Mouse (Mus musculus): Measurements from ENCODE around the gene Ppcdc. TPM values are rescaled to one million over a fixed set of nuclear protein-coding genes. Genes with fewer than 3 reads are reported as not detected.

The Ppcdc gene
- polyA plus RNA-seq, 1 experiment from 2014 or later = 21.9 TPM

DNA sequence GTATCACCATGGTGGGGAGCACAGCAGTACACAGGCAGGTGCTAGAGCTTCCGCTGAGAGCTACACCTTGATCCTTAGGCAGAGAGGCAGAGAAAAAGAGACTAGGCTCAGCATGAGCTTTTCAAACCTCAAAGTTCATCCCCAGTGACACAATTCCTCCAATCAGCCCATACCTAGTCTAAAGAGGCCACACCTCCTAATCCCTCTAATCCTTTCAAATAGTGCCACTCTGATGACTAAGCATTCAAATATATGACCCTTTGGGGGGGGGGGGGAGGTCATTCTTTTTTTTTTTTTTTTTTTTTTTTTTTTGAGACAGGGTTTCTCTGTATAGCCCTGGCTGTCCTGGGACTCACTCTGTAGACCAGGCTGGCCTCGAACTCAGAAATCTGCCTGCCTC, 41.2 kb downstream of the Ppcdc start:
- H3K27me3 ChIP-seq (ENCODE audit: control insufficient read depth, insufficient read depth, low read length) = no peaks in the 10 kb centered on the region
- no peak for ATAC-seq (ENCODE audit: low FRiP score)
- H3K27ac ChIP-seq = no peak overlapping the region
- no peak overlapping the region for H3K4me2 ChIP-seq (replicated peaks)
- no peaks in the 10 kb centered on the region for H3K36me3 ChIP-seq (replicated peaks; ENCODE audit: control insufficient read depth, insufficient read depth)
- no peak overlapping the region for H3K4me3 ChIP-seq (replicated peaks; ENCODE audit: low read length)
- 94% methylated on average over 2 of the region's 2 CpGs for WGBS
- H3K9ac ChIP-seq = no peak overlapping the region
- DNase-seq (ENCODE audit: low spot score) = no peak
- H3K9me3 ChIP-seq (ENCODE audit: control insufficient read depth, low read length) = peaks cover 25% of the 10 kb centered on the region; the same call in 1 of the 2 replicates
- H3K4me1 ChIP-seq (replicated peaks; ENCODE audit: control insufficient read depth, insufficient read depth, low read length) = no peaks in the 10 kb centered on the region

DNA sequence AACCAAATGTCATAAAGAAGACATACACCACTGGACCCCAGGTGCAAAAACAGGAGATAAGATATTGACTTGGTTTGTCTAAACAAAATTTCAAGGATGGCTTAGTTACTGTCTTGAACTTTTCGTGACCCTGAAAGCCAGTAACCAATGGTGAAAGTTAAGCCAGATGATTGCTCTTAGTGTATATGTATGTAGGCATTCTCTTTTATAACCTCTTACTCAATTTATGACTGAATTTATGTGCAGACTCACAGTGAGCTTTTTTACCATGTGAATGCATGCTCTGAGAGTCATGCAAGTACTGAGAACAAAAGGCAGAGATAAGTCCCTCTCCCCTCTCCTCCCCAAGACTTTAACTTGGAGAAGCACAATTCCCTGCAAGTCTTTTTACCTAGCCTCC, 47.0 kb downstream of the Ppcdc start:
- WGBS = 91% methylated on average over 1 of the region's 1 CpGs
- no peak for ATAC-seq (ENCODE audit: low FRiP score)

GRCm38 (mm10) chr9:57390869-57391268, 49.1 kb downstream of the Ppcdc start:
- H3K4me3 ChIP-seq (replicated peaks; ENCODE audit: low read length) = no peak overlapping the region
- H3K27me3 ChIP-seq (ENCODE audit: control insufficient read depth, insufficient read depth, low read length) = no peaks in the 10 kb centered on the region
- no peak for DNase-seq (ENCODE audit: low spot score)
- no peak overlapping the region for H3K27ac ChIP-seq
- no peak overlapping the region for H3K4me2 ChIP-seq (replicated peaks)
- no peak overlapping the region for H3K9ac ChIP-seq
- H3K9me3 ChIP-seq (ENCODE audit: control insufficient read depth, low read length) = no peaks in the 10 kb centered on the region
- no peaks in the 10 kb centered on the region for H3K4me1 ChIP-seq (replicated peaks; ENCODE audit: control insufficient read depth, insufficient read depth, low read length)
- H3K36me3 ChIP-seq (replicated peaks; ENCODE audit: control insufficient read depth, insufficient read depth) = no peaks in the 10 kb centered on the region
- 84% methylated on average over 3 of the region's 3 CpGs for WGBS
- no peak for ATAC-seq (ENCODE audit: low FRiP score)

More for the DNA sequence above, 47.0 kb downstream of the Ppcdc start:
- no peaks in the 10 kb centered on the region for H3K27me3 ChIP-seq (ENCODE audit: control insufficient read depth, insufficient read depth, low read length)
- no peak overlapping the region for H3K9ac ChIP-seq
- DNase-seq (ENCODE audit: low spot score) = no peak
- H3K4me3 ChIP-seq (replicated peaks; ENCODE audit: low read length) = no peak overlapping the region
- H3K36me3 ChIP-seq (replicated peaks; ENCODE audit: control insufficient read depth, insufficient read depth) = no peaks in the 10 kb centered on the region
- H3K4me2 ChIP-seq (replicated peaks) = no peak overlapping the region
- H3K4me1 ChIP-seq (replicated peaks; ENCODE audit: control insufficient read depth, insufficient read depth, low read length) = no peaks in the 10 kb centered on the region
- H3K27ac ChIP-seq = no peak overlapping the region
- no peaks in the 10 kb centered on the region for H3K9me3 ChIP-seq (ENCODE audit: control insufficient read depth, low read length)

DNA sequence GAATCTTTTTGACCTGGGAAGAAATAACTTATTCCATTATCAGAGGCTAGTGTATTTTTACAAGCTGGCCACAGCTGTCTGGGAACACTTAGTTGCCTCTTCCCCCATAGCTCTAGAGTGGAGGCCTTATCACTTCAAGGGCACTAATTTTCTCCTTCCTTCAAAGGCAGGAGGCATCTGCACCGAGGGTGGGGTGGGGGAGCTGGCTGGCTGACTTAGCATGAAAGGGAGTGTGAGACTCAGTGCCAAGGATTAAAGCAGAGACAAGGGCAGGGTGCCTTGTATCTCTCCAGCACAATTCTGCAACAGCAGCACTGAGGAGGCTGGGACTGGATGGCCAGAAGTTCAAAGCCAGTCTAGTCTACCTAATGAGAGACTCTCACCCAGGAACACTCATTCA, 50.8 kb downstream of the Ppcdc start:
- H3K4me1 ChIP-seq (replicated peaks; ENCODE audit: control insufficient read depth, insufficient read depth, low read length) = no peaks in the 10 kb centered on the region
- DNase-seq (ENCODE audit: low spot score) (no peak), ATAC-seq (ENCODE audit: low FRiP score) (no peak)
- WGBS = 30% methylated on average over 1 of the region's 1 CpGs
- H3K4me2 ChIP-seq (replicated peaks) = no peak overlapping the region
- no peaks in the 10 kb centered on the region for H3K27me3 ChIP-seq (ENCODE audit: control insufficient read depth, insufficient read depth, low read length)
- H3K9me3 ChIP-seq (ENCODE audit: control insufficient read depth, low read length) = no peaks in the 10 kb centered on the region
- H3K36me3 ChIP-seq (replicated peaks; ENCODE audit: control insufficient read depth, insufficient read depth) = no peaks in the 10 kb centered on the region
- H3K27ac ChIP-seq = no peak overlapping the region
- H3K9ac ChIP-seq = no peak overlapping the region
- no peak overlapping the region for H3K4me3 ChIP-seq (replicated peaks; ENCODE audit: low read length)

- DNase-seq (ENCODE audit: low spot score) = no peak
- H3K4me3 ChIP-seq (replicated peaks; ENCODE audit: low read length) = no peak overlapping the region
- H3K9me3 ChIP-seq (ENCODE audit: control insufficient read depth, low read length) = no peaks in the 10 kb centered on the region
- no peak overlapping the region for H3K9ac ChIP-seq
- H3K4me2 ChIP-seq (replicated peaks) = no peak overlapping the region
- no peak overlapping the region for H3K27ac ChIP-seq
- no peaks in the 10 kb centered on the region for H3K27me3 ChIP-seq (ENCODE audit: control insufficient read depth, insufficient read depth, low read length)
- H3K36me3 ChIP-seq (replicated peaks; ENCODE audit: control insufficient read depth, insufficient read depth) = no peaks in the 10 kb centered on the region
- ATAC-seq (ENCODE audit: low FRiP score) = no peak
- no peaks in the 10 kb centered on the region for H3K4me1 ChIP-seq (replicated peaks; ENCODE audit: control insufficient read depth, insufficient read depth, low read length)
- WGBS = 76% methylated on average over 4 of the region's 4 CpGs
These were observed 53.0 kb downstream of the Ppcdc start for GRCm38 (mm10) chr9:57386926-57387325.

- no peak overlapping the region for H3K27ac ChIP-seq
- no peak overlapping the region for H3K4me3 ChIP-seq (replicated peaks; ENCODE audit: low read length)
- ATAC-seq (ENCODE audit: low FRiP score) (no peak), DNase-seq (ENCODE audit: low spot score) (no peak)
- H3K4me1 ChIP-seq (replicated peaks; ENCODE audit: control insufficient read depth, insufficient read depth, low read length) = no peaks in the 10 kb centered on the region
- no peaks in the 10 kb centered on the region for H3K36me3 ChIP-seq (replicated peaks; ENCODE audit: control insufficient read depth, insufficient read depth)
- no peaks in the 10 kb centered on the region for H3K9me3 ChIP-seq (ENCODE audit: control insufficient read depth, low read length)
- H3K4me2 ChIP-seq (replicated peaks) = no peak overlapping the region
- 81% methylated on average over 2 of the region's 2 CpGs for WGBS
- no peak overlapping the region for H3K9ac ChIP-seq
- H3K27me3 ChIP-seq (ENCODE audit: control insufficient read depth, insufficient read depth, low read length) = no peaks in the 10 kb centered on the region
These were observed 55.3 kb downstream of the Ppcdc start for GRCm38 (mm10) chr9:57384621-57385020.

DNA sequence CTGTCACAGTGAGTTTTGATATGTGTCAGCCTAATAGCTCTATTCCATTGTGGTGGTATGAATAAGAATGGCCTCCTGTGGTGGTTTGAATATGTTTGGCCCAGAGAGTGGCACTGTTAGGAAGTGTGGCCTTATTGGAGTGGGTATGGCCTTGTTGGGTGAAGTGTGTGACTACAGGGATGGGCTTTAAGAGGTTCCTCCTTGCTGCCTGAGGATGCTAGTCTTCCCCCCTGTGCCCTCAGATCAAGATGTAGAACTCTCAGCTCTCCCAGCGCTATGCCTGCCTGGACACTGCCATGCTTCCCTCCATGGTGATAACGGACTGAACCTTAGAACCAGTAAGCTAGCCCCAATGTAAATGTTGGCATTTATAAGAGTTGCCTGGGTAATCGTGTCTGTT, 78.9 kb downstream of the Ppcdc start:
- DNase-seq (ENCODE audit: low spot score) (no peak), ATAC-seq (ENCODE audit: low FRiP score) (no peak)
- Histone ChIP-seq H3K27me3 (ENCODE audit: control insufficient read depth, insufficient read depth, low read length) (no peaks in the 10 kb centered on the region), H3K9ac (no peak overlapping the region), H3K36me3 (replicated peaks; ENCODE audit: control insufficient read depth, insufficient read depth) (no peaks in the 10 kb centered on the region), H3K9me3 (ENCODE audit: control insufficient read depth, low read length) (no peaks in the 10 kb centered on the region), H3K4me3 (replicated peaks; ENCODE audit: low read length) (no peak overlapping the region), H3K4me1 (replicated peaks; ENCODE audit: control insufficient read depth, insufficient read depth, low read length) (no peaks in the 10 kb centered on the region), H3K27ac (no peak overlapping the region), H3K4me2 (replicated peaks) (no peak overlapping the region)
- WGBS = 95% methylated on average over 3 of the region's 3 CpGs

DNA sequence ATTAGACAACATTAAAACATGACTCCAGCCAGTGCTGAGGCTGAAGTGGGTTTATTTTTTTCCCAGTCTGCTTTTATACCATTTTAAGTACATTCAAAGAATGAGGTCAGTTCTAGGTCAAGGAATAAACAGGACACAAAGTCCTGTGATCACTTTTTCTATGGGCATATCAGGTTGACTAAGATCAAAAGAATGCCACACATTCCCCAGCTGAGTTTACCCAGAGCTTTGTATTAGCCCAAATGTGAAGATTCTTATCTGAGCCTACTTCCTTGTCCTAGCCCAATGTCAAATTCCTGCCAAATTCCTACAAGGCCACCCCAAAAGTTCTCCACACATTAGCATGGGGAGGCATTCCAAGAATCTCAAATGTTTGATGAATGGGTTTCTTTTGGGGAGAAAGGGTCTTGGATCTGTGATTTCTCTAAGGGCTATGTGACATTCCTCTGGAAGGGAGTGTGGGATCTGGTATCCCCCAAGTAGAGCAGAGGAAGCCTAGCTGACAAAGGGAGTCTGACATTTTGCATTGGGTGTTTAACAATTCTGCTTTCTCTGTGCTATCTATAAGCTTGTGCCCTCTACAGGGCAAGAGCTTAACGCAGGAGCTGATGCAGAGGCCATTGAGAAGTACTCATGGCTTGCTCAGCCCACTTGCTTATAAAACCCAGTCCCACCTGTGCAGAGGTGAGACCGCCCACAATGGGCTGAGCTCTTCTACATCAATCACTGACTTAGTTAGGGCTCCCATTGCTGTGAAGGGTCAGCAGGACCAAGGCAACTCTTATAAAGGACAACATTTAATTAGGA, 85.3 kb downstream of the Ppcdc start:
- Histone ChIP-seq H3K4me1 (replicated peaks; ENCODE audit: control insufficient read depth, insufficient read depth, low read length) (no peaks in the 10 kb centered on the region), H3K9me3 (ENCODE audit: control insufficient read depth, low read length) (no peaks in the 10 kb centered on the region), H3K27ac (no peak overlapping the region), H3K4me2 (replicated peaks) (no peak overlapping the region), H3K9ac (no peak overlapping the region), H3K4me3 (replicated peaks; ENCODE audit: low read length) (no peak overlapping the region), H3K36me3 (replicated peaks; ENCODE audit: control insufficient read depth, insufficient read depth) (no peaks in the 10 kb centered on the region), H3K27me3 (ENCODE audit: control insufficient read depth, insufficient read depth, low read length) (no peaks in the 10 kb centered on the region)
- WGBS = 70% methylated on average over 2 of the region's 2 CpGs
- ATAC-seq (ENCODE audit: low FRiP score) = no peak
- no peak for DNase-seq (ENCODE audit: low spot score)

DNA sequence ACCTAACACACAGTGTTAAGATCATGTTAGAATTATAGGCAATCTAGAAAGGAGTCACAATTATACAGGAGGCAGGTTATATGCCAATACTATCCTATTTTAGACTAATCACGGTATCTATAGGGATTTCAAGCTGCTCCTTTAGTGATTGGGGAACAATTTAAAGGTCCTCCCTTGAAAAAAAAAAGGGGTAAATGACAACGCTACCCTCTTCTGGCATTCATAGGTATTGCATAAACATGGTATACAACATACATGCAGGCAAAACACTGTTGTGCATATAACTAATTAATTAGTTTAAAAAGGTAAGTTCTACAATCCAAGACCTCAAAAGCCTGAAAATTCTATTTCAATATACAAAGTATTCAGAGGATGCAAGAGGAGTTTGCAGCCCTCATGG, 88.6 kb downstream of the Ppcdc start:
- no peak for ATAC-seq (ENCODE audit: low FRiP score)
- 48% methylated on average over 2 of the region's 2 CpGs for WGBS
- H3K27me3 ChIP-seq (ENCODE audit: control insufficient read depth, insufficient read depth, low read length) = no peaks in the 10 kb centered on the region
- H3K36me3 ChIP-seq (replicated peaks; ENCODE audit: control insufficient read depth, insufficient read depth) = no peaks in the 10 kb centered on the region
- H3K9ac ChIP-seq = no peak overlapping the region
- no peaks in the 10 kb centered on the region for H3K4me1 ChIP-seq (replicated peaks; ENCODE audit: control insufficient read depth, insufficient read depth, low read length)
- no peak overlapping the region for H3K27ac ChIP-seq
- H3K4me2 ChIP-seq (replicated peaks) = no peak overlapping the region
- DNase-seq (ENCODE audit: low spot score) = no peak
- no peak overlapping the region for H3K4me3 ChIP-seq (replicated peaks; ENCODE audit: low read length)
- H3K9me3 ChIP-seq (ENCODE audit: control insufficient read depth, low read length) = no peaks in the 10 kb centered on the region

DNA sequence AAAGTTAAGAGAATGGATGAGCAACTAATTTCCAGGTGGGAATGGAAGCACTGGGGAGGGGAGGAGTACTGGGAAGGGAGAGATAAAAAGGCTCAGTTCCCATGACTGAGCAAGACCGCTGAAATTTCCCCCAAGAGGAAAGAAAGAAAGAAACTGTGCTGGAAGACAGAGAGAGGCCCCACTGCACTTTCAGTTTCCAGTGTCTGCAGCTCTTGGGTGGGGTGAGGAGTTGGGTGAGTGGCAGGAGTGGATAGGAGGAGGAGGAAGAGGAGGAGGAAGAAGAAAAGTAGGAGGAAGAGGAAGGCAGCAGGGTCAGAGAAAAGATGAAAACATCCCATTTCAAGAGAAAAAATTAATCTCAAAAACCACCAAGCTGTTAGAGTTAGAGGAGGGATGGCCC, 94.0 kb downstream of the Ppcdc start:
- H3K4me2 ChIP-seq (replicated peaks) = no peak overlapping the region
- H3K4me1 ChIP-seq (replicated peaks; ENCODE audit: control insufficient read depth, insufficient read depth, low read length) = no peaks in the 10 kb centered on the region
- no peaks in the 10 kb centered on the region for H3K36me3 ChIP-seq (replicated peaks; ENCODE audit: control insufficient read depth, insufficient read depth)
- ATAC-seq (ENCODE audit: low FRiP score) (no peak), DNase-seq (ENCODE audit: low spot score) (no peak)
- H3K27me3 ChIP-seq (ENCODE audit: control insufficient read depth, insufficient read depth, low read length) = no peaks in the 10 kb centered on the region
- H3K4me3 ChIP-seq (replicated peaks; ENCODE audit: low read length) = no peak overlapping the region
- no peaks in the 10 kb centered on the region for H3K9me3 ChIP-seq (ENCODE audit: control insufficient read depth, low read length)
- H3K9ac ChIP-seq = no peak overlapping the region
- H3K27ac ChIP-seq = no peak overlapping the region
- WGBS = 67% methylated on average over 1 of the region's 1 CpGs

Data from hindbrain, embryonic 14.5 days (tissue).